Mouse (Mus musculus) spleen, adult 2 months (tissue): ENCODE measurements around the gene Gpc4. TPM values are rescaled to one million over a fixed set of nuclear protein-coding genes. Genes with fewer than 3 reads are reported as not detected.

ENCODE experiments used
- DNase-seq, 2 experiments: peaks; one replicate each; pipeline versions ENCODE4 v3.0.0 to v3.0.0-alpha.2; 2012 to 2021; ENCODE audit warnings: low spot score in 2 of 2, low read depth in 1 of 2
- H3K27ac ChIP-seq: fragments of 200-500 bp; 2 replicates; pipeline ENCODE4 v1.5.1; 2012; ENCODE audit warnings: low read length, inconsistent platforms; ENCODE audit not compliant: insufficient read depth
- H3K27me3 ChIP-seq: fragments of 200-500 bp; 2 replicates; pipeline ENCODE4 v1.6.1; 2012; ENCODE audit warnings: mild to moderate bottlenecking, moderate library complexity, low read length, inconsistent platforms; ENCODE audit not compliant: control insufficient read depth, insufficient read depth
- H3K36me3 ChIP-seq: fragments of 200-500 bp; 2 replicates; pipeline ENCODE4 v1.6.1; 2012; ENCODE audit warnings: mild to moderate bottlenecking, low read length, inconsistent platforms; ENCODE audit not compliant: control insufficient read depth, insufficient read depth
- H3K4me1 ChIP-seq: fragments of 200-500 bp; 2 replicates; pipeline ENCODE4 v1.6.1; 2011; ENCODE audit warnings: inconsistent platforms; ENCODE audit not compliant: control insufficient read depth, insufficient read depth, insufficient read length
- H3K4me3 ChIP-seq: fragments of 200-500 bp; 2 replicates; pipeline ENCODE4 v1.5.1; 2011; ENCODE audit warnings: mild to moderate bottlenecking, inconsistent platforms; ENCODE audit not compliant: insufficient read depth, insufficient read length; ENCODE audit errors: extremely low read depth
- CTCF ChIP-seq: fragments of 200-500 bp; IDR thresholded peaks from 2 replicates; pipeline ENCODE4 v1.5.1; 2011; ENCODE audit warnings: mild to moderate bottlenecking, inconsistent platforms; ENCODE audit not compliant: insufficient read depth, insufficient read length, insufficient replicate concordance; ENCODE audit errors: extremely low read depth
- POLR2A ChIP-seq: fragments of 200-500 bp; IDR thresholded peaks from 2 replicates; pipeline ENCODE4 v1.6.1; 2011; ENCODE audit warnings: low read depth, low read length, inconsistent platforms
- WGBS: fragments of 180-500 bp; shearing (Covaris S2); methylation state at CpG from one replicate; pipeline ENCODE4 v1.1.7; 2018; 5-methylcytosine and 5-hydroxymethylcytosine counted together
- polyA plus RNA-seq: library from polyadenylated mRNA; depleted of rRNA; stranded (reverse); fragments of >200 nt; gene quantifications from 2 replicates; pipeline ENCODE4 v1.2.3, GENCODE M21; 2012; rRNA removed

Gpc4 gene
- polyA plus RNA-seq: 3.9 and 4.4 TPM in 2 replicates

GRCm38 (mm10) chrX:52164738-52165554, at the start of gene Gpc4:
Gene Gpc4 (minus strand): TSS chrX:52165252.
- DNase-seq: no peak
- WGBS: 28% methylated on average over 68 of the region's 76 CpGs
- H3K4me1 ChIP-seq: no peaks in the 10 kb centered on the region
- H3K27me3 ChIP-seq: no peaks in the 10 kb centered on the region
- no peaks in the 10 kb centered on the region for H3K36me3 ChIP-seq
- peak within 1 kb of the TSS; percentile 42; the same call in 1 of the 2 replicates for H3K4me3 ChIP-seq
- TF ChIP-seq POLR2A (no peak), CTCF (no peak)
- H3K27ac ChIP-seq: no peak within 1 kb of the TSS; the same call in 1 of the 2 replicates

DNA sequence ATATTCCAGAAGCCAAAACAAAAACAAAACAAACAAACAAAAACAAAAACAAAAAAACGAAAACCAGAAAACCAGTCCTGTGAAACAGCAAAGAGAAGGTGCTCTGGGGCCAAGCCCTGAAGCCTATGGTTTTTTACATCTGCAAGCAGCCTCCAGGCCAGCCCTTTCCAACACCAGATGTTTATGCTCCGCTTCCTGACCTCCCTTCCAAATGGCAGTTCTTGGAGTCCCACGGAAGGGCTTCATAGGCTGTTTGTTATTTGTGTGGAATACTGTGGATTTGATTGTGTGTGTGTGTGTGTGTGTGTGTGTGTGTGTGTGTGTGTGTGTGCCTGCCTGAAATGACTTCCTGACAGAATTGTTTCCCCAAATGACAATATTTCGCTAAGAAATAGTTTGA, 47.8 kb upstream of the Gpc4 start:
- WGBS: 76% methylated on average over 4 of the region's 4 CpGs
- no peak for DNase-seq

GRCm38 (mm10) chrX:52199836-52200235, 34.8 kb upstream of the Gpc4 start:
- no peak for DNase-seq
- Histone ChIP-seq H3K4me3 (no peak overlapping the region), H3K36me3 (no peaks in the 10 kb centered on the region), H3K27me3 (no peaks in the 10 kb centered on the region), H3K4me1 (no peaks in the 10 kb centered on the region), H3K27ac (no peak overlapping the region)
- TF ChIP-seq CTCF: no peak
- no peak for TF ChIP-seq POLR2A
- 65% methylated on average over 6 of the region's 6 CpGs for WGBS

More for the DNA sequence above, 47.8 kb upstream of the Gpc4 start:
- Histone ChIP-seq H3K27me3 (no peaks in the 10 kb centered on the region), H3K27ac (no peak overlapping the region), H3K36me3 (no peaks in the 10 kb centered on the region), H3K4me1 (no peaks in the 10 kb centered on the region), H3K4me3 (no peak overlapping the region)
- TF ChIP-seq CTCF (no peak), POLR2A (no peak)

GRCm38 (mm10) chrX:52193311-52193968, 28.4 kb upstream of the Gpc4 start:
- H3K27ac ChIP-seq: no peak overlapping the region
- no peaks in the 10 kb centered on the region for H3K4me1 ChIP-seq
- no peaks in the 10 kb centered on the region for H3K27me3 ChIP-seq
- WGBS: 60% methylated on average over 4 of the region's 4 CpGs
- H3K36me3 ChIP-seq: no peaks in the 10 kb centered on the region
- no peak for DNase-seq
- H3K4me3 ChIP-seq: no peak overlapping the region
- TF ChIP-seq POLR2A (no peak), CTCF (no peak)

GRCm38 (mm10) chrX:52189094-52189493, 24.0 kb upstream of the Gpc4 start:
- WGBS: 55% methylated on average over 4 of the region's 4 CpGs
- no peak for DNase-seq
- TF ChIP-seq CTCF: no peak
- no peak for TF ChIP-seq POLR2A
- Histone ChIP-seq H3K36me3 (no peaks in the 10 kb centered on the region), H3K4me1 (no peaks in the 10 kb centered on the region), H3K27me3 (no peaks in the 10 kb centered on the region), H3K27ac (no peak overlapping the region), H3K4me3 (no peak overlapping the region)

- WGBS: 79% methylated on average over 5 of the region's 5 CpGs
- H3K27ac ChIP-seq: no peak overlapping the region
- no peak for DNase-seq
Measured at GRCm38 (mm10) chrX:52183551-52184442, 18.7 kb upstream of the Gpc4 start.

More at GRCm38 (mm10) chrX:52183551-52184442, 18.7 kb upstream of the Gpc4 start:
- H3K4me1 ChIP-seq: no peaks in the 10 kb centered on the region
- no peak overlapping the region for H3K4me3 ChIP-seq
- no peak for TF ChIP-seq CTCF
- no peak for TF ChIP-seq POLR2A
- no peaks in the 10 kb centered on the region for H3K27me3 ChIP-seq
- H3K36me3 ChIP-seq: no peaks in the 10 kb centered on the region
